Comparison of ENCODE assay signal across 8 mouse cellular contexts in the genomic region with DNA sequence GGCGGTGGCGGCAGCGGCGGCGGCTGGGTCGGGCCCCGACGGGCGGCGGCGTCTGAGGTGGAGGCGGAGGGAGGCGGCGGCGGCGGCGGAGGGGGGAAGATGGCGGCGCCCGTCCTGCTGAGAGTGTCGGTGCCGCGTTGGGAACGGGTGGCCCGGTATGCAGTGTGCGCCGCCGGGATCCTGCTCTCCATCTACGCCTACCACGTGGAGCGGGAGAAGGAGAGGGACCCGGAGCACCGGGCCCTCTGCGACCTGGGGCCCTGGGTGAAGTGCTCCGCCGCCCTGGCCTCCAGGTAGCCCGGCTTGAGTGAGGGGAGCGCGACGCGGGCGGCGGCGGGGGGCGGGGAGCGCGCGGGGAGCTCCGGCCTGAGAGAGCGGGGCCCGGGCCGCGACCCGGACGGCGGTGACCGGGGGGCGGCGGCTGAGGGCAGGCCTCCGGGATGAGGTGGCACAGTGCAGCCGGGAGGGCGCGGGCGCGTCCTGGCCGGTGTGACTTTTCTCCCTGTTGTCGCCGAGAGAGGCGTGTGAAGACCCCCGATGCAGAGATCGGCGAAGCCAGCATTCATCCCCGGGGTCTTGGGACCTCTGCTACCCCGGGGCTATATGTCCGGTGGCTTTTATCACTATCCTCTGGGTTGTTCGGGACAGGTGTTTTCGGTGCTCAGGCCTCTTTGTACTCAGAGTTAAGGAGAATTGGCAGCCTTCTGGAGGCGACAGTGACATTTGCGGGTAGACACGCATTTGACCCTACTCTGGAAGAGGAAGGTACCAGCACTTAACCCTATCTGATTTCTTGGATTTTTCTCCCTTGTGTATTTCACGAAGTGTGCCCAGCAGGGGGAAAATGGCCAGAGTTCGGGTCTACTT. TPM values are rescaled to one million over a fixed set of nuclear protein-coding genes. Genes with fewer than 3 reads are reported as not detected.
DNase-seq lines count a peak whose midpoint lies in the region; ATAC-seq and TF ChIP-seq lines count a peak whose summit lies in the region.
"Not testable (repeated sequence)": the region's sequence is repeated elsewhere in the genome, so short reads cannot be mapped to it uniquely, and the experiment has no call there.

No protein-coding gene starts in this region.

- peak overlapping the region; percentile 89 for H3K9ac ChIP-seq in heart, embryonic 14.5 days (ENCODE audit: low read length)
- peak overlapping the region; percentile 90 for H3K9ac ChIP-seq in kidney, embryonic 16.5 days (replicated peaks; ENCODE audit: low read length)
- H3K9ac ChIP-seq in liver, embryonic 11.5 days (ENCODE audit: low read depth, low read length), result peak overlapping the region; percentile 84

- not testable (repeated sequence) for H3K9me3 ChIP-seq in forebrain, embryonic 10.5 days; heart, embryonic 14.5 days (ENCODE audit: control insufficient read depth, low read length); kidney, embryonic 16.5 days (ENCODE audit: low read length); liver, embryonic 11.5 days (ENCODE audit: control insufficient read depth, low read length)

- H3K79me2 ChIP-seq in myocyte (ENCODE audit: control insufficient read depth, insufficient read depth), result peaks cover 47% of the 10 kb centered on the region

- peaks cover 21% of the 10 kb centered on the region for H3K36me3 ChIP-seq in forebrain, embryonic 10.5 days (replicated peaks)
- H3K36me3 ChIP-seq in heart, embryonic 14.5 days (ENCODE audit: control insufficient read depth, insufficient read depth, low read length); kidney, embryonic 16.5 days (ENCODE audit: insufficient read depth, low read length); liver, embryonic 11.5 days (ENCODE audit: control insufficient read depth, insufficient read depth, low read length); myocyte (ENCODE audit: control insufficient read depth, insufficient read depth): not testable (repeated sequence)

- not testable (repeated sequence) for H3K27me3 ChIP-seq in forebrain, embryonic 10.5 days (ENCODE audit: poor library complexity, severe bottlenecking); heart, embryonic 14.5 days (ENCODE audit: control insufficient read depth, insufficient read depth, low read length); kidney, embryonic 16.5 days (ENCODE audit: insufficient read depth, low read length); liver, embryonic 11.5 days (replicated peaks; ENCODE audit: control insufficient read depth, insufficient read depth, low read length); myocyte (ENCODE audit: control insufficient read depth, insufficient read depth, insufficient read length)

- not testable (repeated sequence) for TF ChIP-seq POLR2A in myocyte (IDR thresholded peaks at IDR 0.05; ENCODE audit: insufficient read length, low read depth)

- under 1% methylated on average over 51 of the region's 82 CpGs for WGBS in forebrain, embryonic 10.5 days
- WGBS in heart, embryonic 14.5 days, result 2% methylated on average over 29 of the region's 82 CpGs
- 0% methylated on average over 40 of the region's 82 CpGs for WGBS in kidney, embryonic 16.5 days
- under 1% methylated on average over 50 of the region's 82 CpGs for WGBS in liver, embryonic 11.5 days

- peak overlapping the region; percentile 13; the same call in 1 of the 2 replicates for H3K27ac ChIP-seq in brown adipose tissue, adult 24 weeks (replicated peaks; ENCODE audit: low read depth, low read length)
- peak overlapping the region; percentile 92 for H3K27ac ChIP-seq in forebrain, embryonic 10.5 days
- peak overlapping the region; percentile 21 to 75; a peak in 3 of 4 replicates for H3K27ac ChIP-seq in heart, embryonic 14.5 days (replicated peaks in 1 of 2; ENCODE audit: control insufficient read depth in 1 of 2, insufficient read depth in 1 of 2, low read depth in 2 of 2, low read length in 2 of 2)
- H3K27ac ChIP-seq in kidney, embryonic 16.5 days (ENCODE audit: low read length), result peak overlapping the region; percentile 31
- peak overlapping the region; percentile 77 for H3K27ac ChIP-seq in liver, embryonic 11.5 days (ENCODE audit: low read depth, low read length)

- peak overlapping the region; percentile 90 for H3K4me2 ChIP-seq in heart, embryonic 14.5 days (ENCODE audit: low read length)
- H3K4me2 ChIP-seq in kidney, embryonic 16.5 days (replicated peaks; ENCODE audit: low read depth, low read length), result peak overlapping the region; percentile 77
- H3K4me2 ChIP-seq in liver, embryonic 11.5 days, result peak overlapping the region; percentile 79
- H3K4me2 ChIP-seq in myocyte (ENCODE audit: low read depth), result peak overlapping the region; percentile 85

- peak; percentile 14 to 36 for DNase-seq in CD8-positive naive resting alpha-beta T cell, adult 2 months (ENCODE audit: low read depth in 2 of 2, low spot score in 2 of 2)
- DNase-seq in forebrain, embryonic 10.5 days (ENCODE audit: extremely low spot score, low spot score), result peak; percentile 50
- peak; percentile 61 for DNase-seq in liver, embryonic 11.5 days (ENCODE audit: low spot score)
- peak; percentile 55 to 82 for DNase-seq in spleen, postnatal 4 days (ENCODE audit: low spot score in 2 of 2)

- H3ac ChIP-seq in myocyte (ENCODE audit: control insufficient read depth, insufficient read length), result peak overlapping the region; percentile 94

- H3K4me3 ChIP-seq in brown adipose tissue, adult 24 weeks (ENCODE audit: insufficient read depth, low read depth, low read length), result peak overlapping the region; percentile 76
- H3K4me3 ChIP-seq in forebrain, embryonic 10.5 days, result peak overlapping the region; percentile 94
- peak overlapping the region; percentile 76 to 84 for H3K4me3 ChIP-seq in heart, embryonic 14.5 days (ENCODE audit: control insufficient read depth in 1 of 2, insufficient read depth in 1 of 2, low read depth in 1 of 2, low read length in 2 of 2)
- peak overlapping the region; percentile 64 for H3K4me3 ChIP-seq in kidney, embryonic 16.5 days (ENCODE audit: low read length)
- H3K4me3 ChIP-seq in liver, embryonic 11.5 days (ENCODE audit: low read depth, low read length), result peak overlapping the region; percentile 94
- H3K4me3 ChIP-seq in myocyte, result peak overlapping the region; percentile 46

- ATAC-seq in heart, embryonic 14.5 days (ENCODE audit: insufficient number of reproducible peaks, insufficient read depth, low FRiP score, low read depth), result peak; percentile 23
- peak; percentile 57 for ATAC-seq in kidney, embryonic 16.5 days (ENCODE audit: low FRiP score, low TSS enrichment)
- ATAC-seq in liver, embryonic 11.5 days (replicated peaks; ENCODE audit: low FRiP score), result peak; percentile 38

- H3K4me1 ChIP-seq in brown adipose tissue, adult 24 weeks (ENCODE audit: control insufficient read depth, insufficient read depth, insufficient read length, low read length); heart, embryonic 14.5 days (ENCODE audit: control insufficient read depth in 2 of 2, insufficient read depth in 2 of 2, low read length in 2 of 2); kidney, embryonic 16.5 days (ENCODE audit: insufficient read depth, low read length); liver, embryonic 11.5 days (replicated peaks; ENCODE audit: control insufficient read depth, insufficient read depth, low read length): not testable (repeated sequence)
- peaks cover 21% of the 10 kb centered on the region for H3K4me1 ChIP-seq in forebrain, embryonic 10.5 days

RNA-seq across cellular contexts. Expression of gene Vkorc1l1, which starts 0.5 kb away (rescaled TPM):
- polyA plus RNA-seq in brown adipose tissue, adult 24 weeks (2012; ENCODE audit: insufficient read depth, insufficient read length, missing spikeins), result 31.1 and 41.5 TPM in 2 replicates
- 33.0 and 33.4 TPM in 2 replicates for polyA plus RNA-seq in forebrain, embryonic 10.5 days (2016; fragmentation: Nextera tagmentation; extraction: Ambion mirVana)
- 13.1 and 14.5 TPM in 2 replicates for polyA plus RNA-seq in heart, embryonic 14.5 days (2014; fragmentation: Nextera tagmentation; extraction: Ambion mirVana)
- polyA plus RNA-seq in kidney, embryonic 16.5 days (2015; fragmentation: Nextera tagmentation; extraction: Ambion mirVana), result 20.4 and 22.3 TPM in 2 replicates
- 29.4 and 30.4 TPM in 2 replicates for polyA plus RNA-seq in liver, embryonic 11.5 days (2014; fragmentation: Nextera tagmentation; extraction: Ambion mirVana)
- polyA plus RNA-seq in myocyte (2012; fragmentation: generic; extraction: Trizol), result 13.2 TPM

RNA-seq across cellular contexts. Expression of gene Nupr1l, which starts 34.0 kb away (rescaled TPM):
- 4.1 and 6.2 TPM in 2 replicates for polyA plus RNA-seq in brown adipose tissue, adult 24 weeks (2012; ENCODE audit: insufficient read depth, insufficient read length, missing spikeins)
- 3.3 and 4.9 TPM in 2 replicates for polyA plus RNA-seq in forebrain, embryonic 10.5 days (2016; fragmentation: Nextera tagmentation; extraction: Ambion mirVana)
- 2.9 and 3.8 TPM in 2 replicates for polyA plus RNA-seq in heart, embryonic 14.5 days (2014; fragmentation: Nextera tagmentation; extraction: Ambion mirVana)
- polyA plus RNA-seq in kidney, embryonic 16.5 days (2015; fragmentation: Nextera tagmentation; extraction: Ambion mirVana), result 4.4 and 4.9 TPM in 2 replicates
- 0.84 and 1.4 TPM in 2 replicates for polyA plus RNA-seq in liver, embryonic 11.5 days (2014; fragmentation: Nextera tagmentation; extraction: Ambion mirVana)
- 1.1 TPM for polyA plus RNA-seq in myocyte (2012; fragmentation: generic; extraction: Trizol)

RNA-seq across cellular contexts. Expression of gene Phkg1, which starts 44.0 kb away (rescaled TPM):
- polyA plus RNA-seq in brown adipose tissue, adult 24 weeks (2012; ENCODE audit: insufficient read depth, insufficient read length, missing spikeins), result 2.3 and 9.8 TPM in 2 replicates
- 0.15 and 0.26 TPM in 2 replicates for polyA plus RNA-seq in forebrain, embryonic 10.5 days (2016; fragmentation: Nextera tagmentation; extraction: Ambion mirVana)
- 1.00 and 2.4 TPM in 2 replicates for polyA plus RNA-seq in heart, embryonic 14.5 days (2014; fragmentation: Nextera tagmentation; extraction: Ambion mirVana)
- polyA plus RNA-seq in kidney, embryonic 16.5 days (2015; fragmentation: Nextera tagmentation; extraction: Ambion mirVana), result 0.21 and 0.28 TPM in 2 replicates
- 0.22 and 0.29 TPM in 2 replicates for polyA plus RNA-seq in liver, embryonic 11.5 days (2014; fragmentation: Nextera tagmentation; extraction: Ambion mirVana)
- polyA plus RNA-seq in myocyte (2012; fragmentation: generic; extraction: Trizol), result 0.32 TPM

RNA-seq across cellular contexts. Expression of gene Zbed5, which starts 46.8 kb away (rescaled TPM):
- 0.83 and 1.9 TPM in 2 replicates for polyA plus RNA-seq in brown adipose tissue, adult 24 weeks (2012; ENCODE audit: insufficient read depth, insufficient read length, missing spikeins)
- polyA plus RNA-seq in forebrain, embryonic 10.5 days (2016; fragmentation: Nextera tagmentation; extraction: Ambion mirVana), result 5.6 and 5.8 TPM in 2 replicates
- 3.2 and 3.4 TPM in 2 replicates for polyA plus RNA-seq in heart, embryonic 14.5 days (2014; fragmentation: Nextera tagmentation; extraction: Ambion mirVana)
- polyA plus RNA-seq in kidney, embryonic 16.5 days (2015; fragmentation: Nextera tagmentation; extraction: Ambion mirVana), result 6.5 and 7.8 TPM in 2 replicates
- polyA plus RNA-seq in liver, embryonic 11.5 days (2014; fragmentation: Nextera tagmentation; extraction: Ambion mirVana), result 3.8 and 4.9 TPM in 2 replicates
- polyA plus RNA-seq in myocyte (2012; fragmentation: generic; extraction: Trizol), result 1.7 TPM

RNA-seq across cellular contexts. Expression of gene Chchd2, which starts 55.0 kb away (rescaled TPM):
- 1,785 and 1,958 TPM in 2 replicates for polyA plus RNA-seq in brown adipose tissue, adult 24 weeks (2012; ENCODE audit: insufficient read depth, insufficient read length, missing spikeins)
- polyA plus RNA-seq in forebrain, embryonic 10.5 days (2016; fragmentation: Nextera tagmentation; extraction: Ambion mirVana), result 1,073 and 1,078 TPM in 2 replicates
- 1,002 and 1,067 TPM in 2 replicates for polyA plus RNA-seq in heart, embryonic 14.5 days (2014; fragmentation: Nextera tagmentation; extraction: Ambion mirVana)
- polyA plus RNA-seq in kidney, embryonic 16.5 days (2015; fragmentation: Nextera tagmentation; extraction: Ambion mirVana), result 1,059 and 1,110 TPM in 2 replicates
- polyA plus RNA-seq in liver, embryonic 11.5 days (2014; fragmentation: Nextera tagmentation; extraction: Ambion mirVana), result 991 and 1,008 TPM in 2 replicates
- 747 TPM for polyA plus RNA-seq in myocyte (2012; fragmentation: generic; extraction: Trizol)

Comparison
In these comparisons a context has a peak if more than half of its experiments do, and no peak if none do; other contexts are left out.
1. Peak in every context shown above with its lines: DNase-seq, ATAC-seq, H3K4me3 ChIP-seq and H3K27ac ChIP-seq.
2. H3K27ac ChIP-seq: peak in every context shown above with its lines; median percentile 92 in forebrain, embryonic 10.5 days; 77 in liver, embryonic 11.5 days; 48 in heart, embryonic 14.5 days; 31 in kidney, embryonic 16.5 days; 13 in brown adipose tissue, adult 24 weeks.